Mouse (Mus musculus) ES-Bruce4 (cell line): ENCODE measurements around the gene Ap3m1. TPM values are rescaled to one million over a fixed set of nuclear protein-coding genes. Genes with fewer than 3 reads are reported as not detected.

Source experiments
- H3K27ac ChIP-seq: 2 replicates; pipeline ENCODE4 v1.5.1; 2012; ENCODE audit warnings: low read length, inconsistent platforms; ENCODE audit not compliant: insufficient read depth
- H3K27me3 ChIP-seq: 2 replicates; pipeline ENCODE4 v1.6.1; 2012; ENCODE audit warnings: mild to moderate bottlenecking, low read length, inconsistent platforms; ENCODE audit not compliant: control insufficient read depth, poor library complexity, insufficient read depth, severe bottlenecking
- H3K36me3 ChIP-seq: 2 replicates; pipeline ENCODE4 v1.6.1; 2012; ENCODE audit warnings: inconsistent platforms, mild to moderate bottlenecking, low read length, moderate library complexity; ENCODE audit not compliant: control insufficient read depth, poor library complexity, insufficient read depth, severe bottlenecking
- H3K4me1 ChIP-seq: one replicate; pipeline ENCODE4 v1.8.1; 2011; ENCODE audit warnings: low read length; ENCODE audit not compliant: control insufficient read depth, insufficient read depth
- H3K4me3 ChIP-seq: 2 replicates; pipeline ENCODE4 v1.5.1; 2011; ENCODE audit warnings: low read depth, mild to moderate bottlenecking, low read length
- H3K9ac ChIP-seq: 2 replicates; pipeline ENCODE4 v1.6.1; 2012; ENCODE audit warnings: low read depth, mild to moderate bottlenecking, inconsistent platforms; ENCODE audit not compliant: poor library complexity, severe bottlenecking
- H3K9me3 ChIP-seq: replicated peaks from 2 replicates; pipeline ENCODE4 v1.6.1; 2012; ENCODE audit warnings: mild to moderate bottlenecking, low read length, inconsistent platforms; ENCODE audit not compliant: control insufficient read depth, poor library complexity, insufficient read depth, severe bottlenecking
- CTCF ChIP-seq: IDR thresholded peaks from one replicate; pipeline ENCODE4 v1.8.1; 2011; ENCODE audit warnings: low read depth, low read length
- EP300 ChIP-seq: IDR thresholded peaks from 2 replicates; pipeline ENCODE4 v1.6.1; 2011; ENCODE audit warnings: low read depth, low read length; ENCODE audit not compliant: insufficient read depth
- POLR2A ChIP-seq: IDR thresholded peaks from one replicate; pipeline ENCODE4 v1.8.1; 2011; ENCODE audit warnings: low read length; ENCODE audit not compliant: insufficient read depth
- polyA plus RNA-seq: library from polyadenylated mRNA; stranded (reverse); fragments of >200 nt; gene quantifications from 2 replicates; pipeline ENCODE4 v1.2.4, GENCODE M21; 2011; ENCODE audit warnings: low read depth; ENCODE audit not compliant: missing spikeins, insufficient read depth, insufficient read length

The Ap3m1 gene
- polyA plus RNA-seq, 1 experiment = 103 TPM

DNA sequence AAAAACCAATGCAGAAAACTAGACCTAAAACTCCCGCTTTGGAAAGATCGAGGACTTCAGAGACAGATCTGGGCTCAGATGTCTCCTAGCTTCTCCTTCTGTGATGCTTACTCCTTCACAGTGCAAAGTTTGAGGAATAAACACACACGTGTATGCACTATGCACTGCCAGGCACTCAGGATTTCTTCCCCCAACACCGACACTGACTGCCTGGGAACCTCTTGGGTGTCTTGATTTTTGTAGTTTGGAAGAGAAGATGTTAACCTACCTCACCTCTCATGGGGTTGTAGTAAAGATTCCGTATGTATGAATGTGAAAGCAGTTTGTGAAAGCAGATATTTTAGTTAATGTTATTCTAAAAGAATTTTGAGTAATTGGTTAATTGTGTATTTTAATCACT lies 34.4 kb downstream of the Ap3m1 start:
- Histone ChIP-seq H3K4me3 (no peak overlapping the region), H3K9me3 (no peaks in the 10 kb centered on the region), H3K27ac (no peak overlapping the region), H3K27me3 (no peaks in the 10 kb centered on the region), H3K9ac (no peak overlapping the region), H3K36me3 (peaks cover 6% of the 10 kb centered on the region; the same call in 1 of the 2 replicates), H3K4me1 (no peaks in the 10 kb centered on the region)
- TF ChIP-seq POLR2A (no peak), CTCF (no peak), EP300 (no peak)

DNA sequence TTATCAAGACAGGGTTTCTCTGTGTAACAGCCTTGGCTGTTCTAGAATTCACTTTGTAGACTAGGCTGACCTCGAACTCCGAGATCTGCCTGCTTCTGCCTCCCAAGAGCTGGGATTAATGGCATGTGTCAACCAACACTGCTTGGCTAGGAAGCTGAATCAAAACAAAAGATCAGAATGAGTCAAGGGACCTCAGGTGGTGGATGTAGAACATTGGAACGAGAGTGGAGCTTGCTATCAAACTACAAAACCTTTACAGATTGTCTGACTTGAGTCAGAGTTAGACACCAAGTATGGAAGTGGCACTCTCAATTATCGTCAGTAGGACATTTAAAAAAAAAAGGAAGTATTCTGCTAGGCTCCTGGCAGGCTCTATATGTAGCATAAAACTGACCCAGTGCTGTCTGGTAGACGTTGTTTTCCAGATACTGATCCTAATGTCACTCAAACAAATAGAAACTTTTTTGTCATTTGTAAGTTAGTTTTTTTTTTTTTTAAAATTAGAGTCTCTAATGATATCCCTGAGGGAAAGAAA lies 38.4 kb downstream of the Ap3m1 start:
- no peak overlapping the region for H3K9ac ChIP-seq
- H3K9me3 ChIP-seq = no peaks in the 10 kb centered on the region
- peaks cover 6% of the 10 kb centered on the region; the same call in 1 of the 2 replicates for H3K36me3 ChIP-seq
- H3K27me3 ChIP-seq = no peaks in the 10 kb centered on the region
- TF ChIP-seq POLR2A (no peak), CTCF (no peak), EP300 (no peak)
- H3K4me3 ChIP-seq = no peak overlapping the region
- H3K27ac ChIP-seq = no peak overlapping the region
- no peaks in the 10 kb centered on the region for H3K4me1 ChIP-seq

DNA sequence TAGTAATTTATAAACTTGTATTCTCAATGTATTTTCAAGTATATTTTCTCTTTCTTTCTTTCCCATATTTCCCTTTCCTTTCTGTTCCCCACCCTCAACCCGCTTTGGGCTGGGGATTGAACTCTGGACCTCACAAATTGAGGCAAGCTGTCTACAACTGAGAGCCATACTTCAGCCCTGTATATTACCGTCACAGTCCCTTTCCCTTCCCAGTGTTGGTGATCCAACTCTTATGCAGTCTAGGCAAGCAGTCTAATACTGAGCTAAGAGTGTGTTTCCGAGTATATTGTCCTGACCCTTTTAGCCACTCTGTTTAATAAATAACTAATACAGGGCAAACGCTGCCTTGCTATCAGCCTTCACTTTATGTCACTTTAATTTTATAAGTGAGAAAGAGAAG lies 52.7 kb downstream of the Ap3m1 start:
- no peaks in the 10 kb centered on the region for H3K4me1 ChIP-seq
- H3K36me3 ChIP-seq = peaks cover 2% of the 10 kb centered on the region; the same call in 1 of the 2 replicates
- H3K4me3 ChIP-seq = no peak overlapping the region
- TF ChIP-seq POLR2A = no peak
- TF ChIP-seq CTCF = no peak
- no peak for TF ChIP-seq EP300
- H3K27ac ChIP-seq = no peak overlapping the region
- H3K27me3 ChIP-seq = no peaks in the 10 kb centered on the region
- no peaks in the 10 kb centered on the region for H3K9me3 ChIP-seq
- H3K9ac ChIP-seq = no peak overlapping the region

DNA sequence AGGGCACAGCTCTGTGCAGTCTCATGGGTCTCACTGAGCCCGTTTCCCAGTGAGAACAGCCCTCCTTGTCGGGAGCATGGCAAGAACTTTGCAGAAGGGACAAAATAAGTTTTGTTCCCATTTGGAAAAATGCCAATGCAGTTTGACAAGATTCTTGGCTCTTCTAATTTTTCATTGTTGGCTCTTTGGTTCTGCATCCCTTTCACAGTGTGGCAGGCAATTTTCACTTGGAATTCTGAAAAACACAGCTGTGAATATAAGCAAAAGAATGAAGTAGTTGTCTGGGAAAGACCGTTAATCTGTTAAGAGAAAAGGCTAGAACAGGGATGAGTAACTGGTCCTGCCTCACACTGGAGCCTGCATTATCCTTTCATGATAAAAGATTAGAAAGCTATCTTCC lies 54.8 kb downstream of the Ap3m1 start:
- no peak for TF ChIP-seq EP300
- TF ChIP-seq CTCF = no peak
- TF ChIP-seq POLR2A = no peak
- H3K27ac ChIP-seq = no peak overlapping the region
- no peak overlapping the region for H3K4me3 ChIP-seq
- no peaks in the 10 kb centered on the region for H3K9me3 ChIP-seq
- no peaks in the 10 kb centered on the region for H3K4me1 ChIP-seq
- no peaks in the 10 kb centered on the region for H3K27me3 ChIP-seq
- H3K9ac ChIP-seq = no peak overlapping the region
- H3K36me3 ChIP-seq = peaks cover 2% of the 10 kb centered on the region; the same call in 1 of the 2 replicates

DNA sequence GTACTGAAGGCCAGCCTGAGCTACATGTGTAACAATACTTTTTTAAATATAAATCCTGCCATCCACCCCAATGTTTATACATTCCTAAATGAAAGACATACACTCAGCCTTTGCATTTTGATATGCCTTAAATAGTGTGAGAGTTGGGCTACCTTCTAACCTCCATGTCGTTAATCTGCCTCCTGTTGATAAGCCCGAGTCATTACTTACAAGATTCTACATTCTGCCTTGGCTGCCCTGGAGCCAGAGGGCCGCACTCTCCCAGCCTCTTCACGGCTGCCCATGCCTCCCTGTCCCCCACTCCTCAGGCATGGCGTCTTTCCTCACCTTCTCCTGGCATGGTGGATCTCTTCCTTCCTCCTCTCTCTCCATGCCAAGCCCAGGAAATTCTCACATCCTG lies 55.9 kb downstream of the Ap3m1 start:
- no peak for TF ChIP-seq CTCF
- TF ChIP-seq POLR2A = no peak
- no peak for TF ChIP-seq EP300

DNA sequence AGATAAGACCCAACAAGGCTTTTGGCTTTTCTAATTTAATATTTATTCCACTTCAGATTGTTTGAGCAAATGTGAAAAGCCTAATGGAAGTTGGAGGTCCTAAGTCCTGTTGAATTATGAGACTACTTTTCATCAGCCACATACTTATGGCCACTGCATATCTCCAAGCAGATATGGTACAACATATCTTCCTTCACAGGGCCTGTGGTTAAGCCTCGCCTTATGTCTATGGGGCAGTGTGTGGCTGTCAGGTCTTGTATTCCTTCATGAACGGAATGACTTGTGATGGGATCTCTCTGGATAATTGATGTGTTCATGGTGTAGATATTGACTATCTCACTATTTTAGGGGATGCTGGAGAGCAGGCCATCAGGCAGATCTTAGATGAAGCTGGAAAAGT lies 56.8 kb downstream of the Ap3m1 start:
- Histone ChIP-seq H3K9me3 (no peaks in the 10 kb centered on the region), H3K36me3 (0 out of 2 replicates have a peak, but pooled peaks cover 2% of the 10 kb centered on the region), H3K9ac (no peak overlapping the region), H3K4me1 (no peaks in the 10 kb centered on the region), H3K27me3 (no peaks in the 10 kb centered on the region), H3K4me3 (no peak overlapping the region), H3K27ac (no peak overlapping the region)
- no peak for TF ChIP-seq CTCF
- TF ChIP-seq EP300 = no peak
- no peak for TF ChIP-seq POLR2A

More for the DNA sequence above, 55.9 kb downstream of the Ap3m1 start:
- Histone ChIP-seq H3K27me3 (no peaks in the 10 kb centered on the region), H3K27ac (no peak overlapping the region), H3K4me1 (no peaks in the 10 kb centered on the region), H3K4me3 (no peak overlapping the region), H3K36me3 (peaks cover 2% of the 10 kb centered on the region; the same call in 1 of the 2 replicates), H3K9ac (no peak overlapping the region), H3K9me3 (no peaks in the 10 kb centered on the region)
